Mouse (Mus musculus) lung, embryonic 15.5 days (tissue): Measurements from ENCODE around the gene Setd1b. TPM values are rescaled to one million over a fixed set of nuclear protein-coding genes. Genes with fewer than 3 reads are reported as not detected.

ENCODE experiments used
- ATAC-seq: fragments of 200-750 bp; cut with Nextera tagmentation; 2 replicates; pipeline ENCODE4 v1.8.0; 2017; ENCODE audit warnings: moderate number of reproducible peaks, borderline replicate concordance; ENCODE audit not compliant: low FRiP score, low TSS enrichment; ENCODE audit errors: extremely low read depth
- H3K27ac ChIP-seq: fragments of 300-500 bp; sonication (generic); 2 replicates; pipeline ENCODE4 v1.5.1; 2015; ENCODE audit warnings: moderate library complexity, mild to moderate bottlenecking, inconsistent platforms
- H3K27me3 ChIP-seq: fragments of 300-500 bp; sonication (generic); 2 replicates; pipeline ENCODE4 v1.6.1; 2015; ENCODE audit warnings: inconsistent platforms
- H3K36me3 ChIP-seq: fragments of 300-500 bp; sonication (generic); 2 replicates; pipeline ENCODE4 v1.6.1; 2015; ENCODE audit warnings: inconsistent platforms
- H3K4me1 ChIP-seq: fragments of 300-500 bp; sonication (generic); 2 replicates; pipeline ENCODE4 v1.6.1; 2015; ENCODE audit warnings: inconsistent platforms
- H3K4me2 ChIP-seq: fragments of 300-500 bp; sonication (generic); 2 replicates; pipeline ENCODE4 v1.6.1; 2015; ENCODE audit warnings: inconsistent platforms, mild to moderate bottlenecking, moderate library complexity
- H3K4me3 ChIP-seq: fragments of 300-500 bp; sonication (generic); 2 replicates; pipeline ENCODE4 v1.5.1; 2015; ENCODE audit warnings: mild to moderate bottlenecking, inconsistent platforms
- H3K9ac ChIP-seq: fragments of 300-500 bp; sonication (generic); 2 replicates; pipeline ENCODE4 v1.6.1; 2015; ENCODE audit warnings: inconsistent platforms
- H3K9me3 ChIP-seq: fragments of 300-500 bp; sonication (generic); 2 replicates; pipeline ENCODE4 v1.6.1; 2016; ENCODE audit warnings: inconsistent platforms
- WGBS: fragments of 180-500 bp; shearing (Covaris S2); methylation state at CpG from one replicate; pipeline ENCODE4 v1.1.7; 2015; 5-methylcytosine and 5-hydroxymethylcytosine counted together
- polyA plus RNA-seq: library from polyadenylated mRNA; unstranded; fragments of >200 nt; fragmentation: Nextera tagmentation; extraction: Ambion mirVana; gene quantifications from 2 replicates; pipeline ENCODE4 v1.2.1, GENCODE M21; 2015

The Setd1b gene
- polyA plus RNA-seq, 1 experiment from 2014 or later: 9.2 TPM

DNA sequence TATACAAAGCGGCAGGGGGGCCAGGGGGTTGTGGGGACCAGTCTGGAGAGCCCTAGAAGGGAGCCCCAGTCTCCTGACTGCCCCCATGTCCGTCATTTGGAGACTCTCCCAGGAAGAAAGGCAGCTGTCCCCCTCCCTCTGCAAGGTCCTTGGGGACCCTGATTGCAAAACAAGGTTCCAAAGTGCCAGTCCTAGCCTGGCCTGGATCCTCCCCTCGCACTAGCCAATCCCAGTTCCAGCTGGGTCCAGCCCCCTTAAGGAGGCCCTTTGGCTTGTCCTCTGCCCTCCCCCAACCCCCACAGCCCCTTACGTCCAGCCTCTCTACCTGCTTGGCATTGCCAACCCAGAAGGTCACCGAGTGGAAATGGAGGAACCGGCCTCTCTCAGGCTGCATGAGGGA, 39.5 kb downstream of the Setd1b start:
- Histone ChIP-seq H3K9ac (no peak overlapping the region), H3K4me1 (no peaks in the 10 kb centered on the region), H3K27ac (no peak overlapping the region), H3K9me3 (no peaks in the 10 kb centered on the region), H3K27me3 (no peaks in the 10 kb centered on the region), H3K4me3 (no peak overlapping the region), H3K4me2 (no peak overlapping the region), H3K36me3 (no peaks in the 10 kb centered on the region)
- ATAC-seq: no peak; the same call in 1 of the 2 replicates
- WGBS: 76% methylated on average over 6 of the region's 6 CpGs

DNA sequence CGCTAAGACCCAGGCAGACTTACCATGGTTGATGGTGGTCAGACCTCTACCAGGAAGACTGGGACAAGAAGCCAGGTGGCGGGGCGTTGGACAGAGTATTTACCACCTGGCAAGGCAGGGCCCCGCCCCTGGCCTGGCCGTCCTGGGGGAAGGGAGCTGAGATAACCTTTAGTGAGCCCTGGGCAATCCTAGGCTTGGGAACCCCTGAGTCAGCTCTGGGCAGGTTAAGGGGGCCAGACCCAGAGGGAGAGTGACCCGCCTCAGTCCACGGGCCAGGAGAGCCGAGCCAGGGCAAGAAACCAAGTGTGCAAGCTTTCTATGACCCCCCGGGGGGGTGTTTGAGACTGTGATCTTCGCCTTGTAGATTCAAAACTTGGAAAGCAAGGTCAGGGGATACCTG, 40.7 kb downstream of the Setd1b start, which contains the start of gene Hpd:
TSS of gene Hpd (minus strand) at position 77 of the 400 bp plus-strand sequence.
- H3K4me3 ChIP-seq: no peak within 1 kb of the TSS
- no peak within 1 kb of the TSS for H3K27ac ChIP-seq
- ATAC-seq: no peak
- 69% methylated on average over 10 of the region's 10 CpGs for WGBS
- no peak within 1 kb of the TSS for H3K9ac ChIP-seq
- H3K27me3 ChIP-seq: no peaks in the 10 kb centered on the region
- no peaks in the 10 kb centered on the region for H3K36me3 ChIP-seq
- no peaks in the 10 kb centered on the region for H3K4me1 ChIP-seq
- H3K9me3 ChIP-seq: no peaks in the 10 kb centered on the region
- H3K4me2 ChIP-seq: no peak within 1 kb of the TSS

DNA sequence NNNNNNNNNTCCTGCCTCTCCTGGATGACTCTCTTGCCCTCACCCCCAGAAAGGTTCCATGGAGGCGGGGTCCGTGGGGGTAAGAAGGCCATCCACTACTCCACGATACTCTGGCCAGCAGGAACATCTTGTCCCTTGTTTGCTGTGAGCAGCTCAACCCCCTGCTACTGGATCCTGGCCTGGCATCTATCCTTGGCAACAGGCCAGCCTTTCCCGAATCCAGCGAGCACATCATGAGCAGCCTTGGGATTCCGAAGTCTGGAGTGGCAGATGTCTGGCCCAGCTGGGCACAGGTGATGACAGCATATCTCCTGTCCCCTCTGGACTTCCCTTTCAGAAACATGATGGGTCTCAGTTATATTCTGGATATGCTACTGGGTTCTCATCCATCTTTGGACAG, 44.0 kb downstream of the Setd1b start:
- no peak overlapping the region for H3K9ac ChIP-seq
- H3K36me3 ChIP-seq: no peaks in the 10 kb centered on the region
- no peak overlapping the region for H3K4me3 ChIP-seq
- ATAC-seq: no peak
- H3K27me3 ChIP-seq: no peaks in the 10 kb centered on the region
- 46% methylated on average over 6 of the region's 6 CpGs for WGBS
- H3K27ac ChIP-seq: no peak overlapping the region
- H3K4me2 ChIP-seq: no peak overlapping the region
- H3K4me1 ChIP-seq: no peaks in the 10 kb centered on the region
- H3K9me3 ChIP-seq: no peaks in the 10 kb centered on the region

DNA sequence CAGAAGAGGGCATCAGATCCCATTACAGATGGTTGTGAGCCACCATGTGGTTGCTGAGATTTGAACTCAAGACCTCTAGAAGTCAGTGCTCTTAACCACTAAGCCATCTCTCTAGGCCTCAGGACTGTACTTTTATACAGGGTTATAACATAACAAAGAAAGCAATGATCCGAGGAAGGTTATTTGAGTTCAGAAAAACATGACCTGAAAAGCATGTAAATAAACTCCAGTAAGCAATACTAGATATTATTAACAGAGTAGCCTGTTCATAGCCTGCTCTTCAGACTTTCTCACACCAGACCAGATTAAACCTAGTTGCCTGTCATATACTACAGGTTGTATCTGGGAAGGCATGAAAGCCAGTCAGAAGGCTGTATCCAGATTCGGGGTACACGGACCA, 45.3 kb downstream of the Setd1b start:
- H3K9ac ChIP-seq: no peak overlapping the region
- no peak overlapping the region for H3K4me2 ChIP-seq
- H3K4me1 ChIP-seq: no peaks in the 10 kb centered on the region
- H3K27ac ChIP-seq: no peak overlapping the region
- H3K36me3 ChIP-seq: no peaks in the 10 kb centered on the region
- H3K4me3 ChIP-seq: no peak overlapping the region
- ATAC-seq: no peak
- WGBS: 81% methylated on average over 3 of the region's 3 CpGs
- no peaks in the 10 kb centered on the region for H3K9me3 ChIP-seq
- H3K27me3 ChIP-seq: no peaks in the 10 kb centered on the region

DNA sequence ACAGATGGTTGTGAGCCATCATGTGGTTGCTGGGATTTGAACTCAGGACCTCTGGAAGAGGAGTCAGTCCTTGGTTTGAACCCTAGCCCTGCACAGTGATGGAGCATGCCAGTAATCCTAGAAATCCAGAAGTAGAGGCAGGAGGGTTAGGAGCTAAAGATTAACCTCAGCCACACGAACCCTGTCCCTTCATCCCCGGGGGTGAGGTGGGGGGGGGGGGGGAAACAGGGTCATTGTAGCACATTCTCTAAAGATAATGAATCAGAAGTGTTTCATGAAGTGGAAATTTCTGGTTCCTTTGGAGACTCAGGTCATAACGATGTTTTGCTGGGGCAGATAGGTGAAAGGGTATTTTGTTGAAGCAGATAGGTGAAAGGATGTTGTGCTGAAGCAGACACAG, 48.9 kb downstream of the Setd1b start:
- H3K36me3 ChIP-seq: no peaks in the 10 kb centered on the region
- no peak overlapping the region for H3K4me2 ChIP-seq
- H3K27me3 ChIP-seq: no peaks in the 10 kb centered on the region
- no peaks in the 10 kb centered on the region for H3K4me1 ChIP-seq
- H3K27ac ChIP-seq: no peak overlapping the region
- H3K4me3 ChIP-seq: no peak overlapping the region
- ATAC-seq: no peak
- H3K9me3 ChIP-seq: no peaks in the 10 kb centered on the region
- no peak overlapping the region for H3K9ac ChIP-seq
- WGBS: 55% methylated on average over 3 of the region's 3 CpGs

DNA sequence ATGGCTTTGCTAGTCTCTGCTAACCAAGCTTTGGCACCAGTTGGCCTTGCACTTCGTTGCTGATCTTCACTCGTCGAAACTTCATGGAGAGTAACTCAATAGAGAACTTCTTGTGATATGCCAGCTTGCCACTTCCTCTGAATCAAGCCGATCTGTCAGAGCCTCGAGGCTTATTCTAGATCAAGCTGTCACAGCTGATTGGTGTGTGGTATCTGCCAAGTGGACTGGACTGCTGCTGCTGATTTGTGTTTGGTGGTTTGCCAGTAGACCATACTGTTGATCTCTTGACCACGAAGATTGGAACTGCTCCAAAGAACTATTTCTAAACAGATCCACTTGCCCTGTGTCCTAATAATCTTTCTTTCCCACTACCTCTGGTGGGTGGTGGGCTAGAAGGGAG, 49.4 kb downstream of the Setd1b start:
- no peak for ATAC-seq
- Histone ChIP-seq H3K4me2 (no peak overlapping the region), H3K4me1 (no peaks in the 10 kb centered on the region), H3K9ac (no peak overlapping the region), H3K27ac (no peak overlapping the region), H3K36me3 (no peaks in the 10 kb centered on the region), H3K27me3 (no peaks in the 10 kb centered on the region), H3K9me3 (no peaks in the 10 kb centered on the region), H3K4me3 (no peak overlapping the region)
- WGBS: 58% methylated on average over 6 of the region's 6 CpGs

DNA sequence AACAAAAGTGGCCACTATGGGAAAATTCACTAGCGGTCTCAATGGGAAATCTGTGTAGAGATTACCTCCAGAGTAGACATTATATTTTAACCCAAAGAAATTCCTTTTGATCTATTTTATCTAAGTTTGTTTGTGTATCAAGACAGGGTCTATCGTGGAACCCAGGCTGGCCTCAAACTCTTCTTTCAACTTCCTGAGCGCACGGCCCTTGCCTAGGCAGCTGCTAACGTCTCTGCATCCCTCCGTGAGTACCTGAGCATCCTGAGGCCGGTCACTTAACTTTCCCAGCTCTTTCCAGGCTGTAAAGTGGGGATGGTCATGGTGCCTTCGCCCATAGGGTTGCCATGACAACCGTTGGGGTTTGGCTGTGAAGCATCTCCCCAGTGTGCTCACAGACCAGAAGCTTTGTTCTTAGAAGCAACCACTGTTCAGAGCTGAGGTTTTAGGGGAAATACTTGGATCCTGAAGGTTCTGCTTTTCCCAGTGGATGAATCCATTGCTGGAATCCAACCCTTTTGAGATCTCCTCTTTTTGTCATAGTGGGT, 50.7 kb downstream of the Setd1b start:
- no peak overlapping the region for H3K9ac ChIP-seq
- no peak overlapping the region for H3K27ac ChIP-seq
- no peak overlapping the region for H3K4me2 ChIP-seq
- no peak for ATAC-seq
- H3K27me3 ChIP-seq: no peaks in the 10 kb centered on the region
- H3K4me1 ChIP-seq: no peaks in the 10 kb centered on the region
- WGBS: 47% methylated on average over 9 of the region's 9 CpGs
- H3K36me3 ChIP-seq: no peaks in the 10 kb centered on the region
- no peaks in the 10 kb centered on the region for H3K9me3 ChIP-seq
- H3K4me3 ChIP-seq: no peak overlapping the region

DNA sequence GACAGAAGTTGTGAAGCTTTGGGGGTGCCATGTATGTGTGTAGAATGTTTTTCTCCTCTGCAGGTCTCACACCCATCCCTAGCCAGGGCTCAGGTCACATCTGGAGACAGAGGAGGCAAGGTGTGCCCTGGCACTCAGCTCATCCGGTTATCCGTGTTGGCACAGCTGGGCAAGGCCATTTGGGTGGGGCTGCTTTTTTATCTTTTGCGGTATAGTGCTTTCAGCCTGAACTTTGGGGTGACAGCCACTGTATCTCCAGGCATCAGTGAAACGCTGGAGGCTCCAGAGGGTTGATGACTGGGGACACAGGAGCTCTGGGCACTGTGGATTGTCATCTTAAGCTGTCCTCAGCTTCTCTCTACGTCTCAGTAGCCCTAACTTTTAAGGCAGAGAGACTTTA, 51.4 kb downstream of the Setd1b start:
- no peaks in the 10 kb centered on the region for H3K4me1 ChIP-seq
- H3K27ac ChIP-seq: no peak overlapping the region
- no peak overlapping the region for H3K9ac ChIP-seq
- no peak for ATAC-seq
- H3K27me3 ChIP-seq: no peaks in the 10 kb centered on the region
- H3K9me3 ChIP-seq: no peaks in the 10 kb centered on the region
- no peaks in the 10 kb centered on the region for H3K36me3 ChIP-seq
- no peak overlapping the region for H3K4me2 ChIP-seq
- WGBS: 76% methylated on average over 5 of the region's 5 CpGs
- H3K4me3 ChIP-seq: no peak overlapping the region

DNA sequence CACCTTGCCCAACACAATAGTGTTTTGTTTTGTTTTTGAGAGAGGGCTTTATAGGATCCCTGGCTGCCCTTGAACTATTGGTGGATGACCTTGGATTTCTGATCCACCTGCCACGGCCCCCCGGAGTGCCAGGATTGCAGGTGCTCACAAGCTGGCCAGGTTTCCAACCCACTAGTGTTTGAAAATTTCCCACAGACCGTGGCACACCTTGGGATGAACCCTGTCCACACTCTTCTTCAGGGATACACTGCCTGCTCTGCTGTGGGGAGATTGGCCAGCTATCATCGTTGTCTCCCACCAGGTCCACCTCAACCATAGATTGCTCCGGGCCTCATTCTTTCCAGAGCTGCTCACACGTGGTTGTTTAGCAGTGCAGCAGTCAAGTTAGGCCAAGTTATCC, 52.9 kb downstream of the Setd1b start:
- no peak overlapping the region for H3K27ac ChIP-seq
- no peak overlapping the region for H3K4me3 ChIP-seq
- ATAC-seq: no peak
- H3K36me3 ChIP-seq: no peaks in the 10 kb centered on the region
- WGBS: 80% methylated on average over 6 of the region's 6 CpGs
- no peak overlapping the region for H3K9ac ChIP-seq
- no peaks in the 10 kb centered on the region for H3K4me1 ChIP-seq
- H3K27me3 ChIP-seq: no peaks in the 10 kb centered on the region
- no peak overlapping the region for H3K4me2 ChIP-seq
- no peaks in the 10 kb centered on the region for H3K9me3 ChIP-seq

DNA sequence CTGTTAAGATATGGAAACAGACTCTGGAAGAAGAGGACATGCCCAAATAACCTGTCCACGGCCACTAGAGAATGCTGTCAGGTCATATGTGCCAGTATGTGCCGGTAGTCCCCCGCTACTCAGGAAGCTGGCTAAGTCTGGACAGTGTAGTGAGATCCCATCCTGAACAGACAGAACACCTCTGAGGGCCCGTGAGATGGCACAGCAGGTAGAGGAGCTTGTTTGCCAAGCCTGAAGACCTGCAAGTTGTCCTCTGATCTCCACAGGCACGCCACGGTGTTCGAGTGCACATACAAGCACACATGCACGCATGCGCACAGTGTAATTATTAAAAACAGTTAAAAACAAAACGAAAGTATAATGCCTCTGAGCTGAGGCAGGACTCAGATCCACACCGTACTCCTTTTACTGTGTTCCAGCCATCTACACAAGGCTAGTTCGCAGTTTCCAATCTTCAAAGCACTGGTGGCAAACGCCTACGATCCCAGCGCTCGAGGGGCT, 53.6 kb downstream of the Setd1b start:
- Histone ChIP-seq H3K27ac (no peak overlapping the region), H3K9me3 (no peaks in the 10 kb centered on the region), H3K36me3 (no peaks in the 10 kb centered on the region), H3K27me3 (no peaks in the 10 kb centered on the region), H3K4me2 (no peak overlapping the region), H3K9ac (no peak overlapping the region), H3K4me1 (no peaks in the 10 kb centered on the region), H3K4me3 (no peak overlapping the region)
- 83% methylated on average over 16 of the region's 16 CpGs for WGBS
- ATAC-seq: no peak

DNA sequence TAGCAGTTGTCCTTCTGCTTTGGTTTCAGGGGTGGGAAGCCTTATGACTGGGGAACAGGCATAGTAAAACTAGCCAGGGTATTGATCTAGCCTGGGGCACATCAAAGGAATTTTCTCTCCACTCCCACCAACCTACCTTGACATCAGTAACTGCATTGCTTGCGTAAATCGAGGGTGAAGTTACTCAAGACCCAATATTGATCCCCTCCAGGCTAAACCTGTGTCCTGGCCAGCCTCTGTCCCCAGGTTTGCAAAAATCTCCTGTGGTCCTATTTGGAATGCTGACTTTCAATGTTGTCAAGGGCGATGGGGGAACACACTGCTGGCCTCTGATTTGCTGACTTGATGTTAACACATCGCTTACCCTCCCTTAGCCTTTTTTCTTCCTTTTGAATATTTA, 54.8 kb downstream of the Setd1b start:
- no peak overlapping the region for H3K27ac ChIP-seq
- no peaks in the 10 kb centered on the region for H3K4me1 ChIP-seq
- H3K4me2 ChIP-seq: no peak overlapping the region
- 61% methylated on average over 4 of the region's 4 CpGs for WGBS
- no peaks in the 10 kb centered on the region for H3K27me3 ChIP-seq
- H3K36me3 ChIP-seq: no peaks in the 10 kb centered on the region
- H3K9ac ChIP-seq: no peak overlapping the region
- no peaks in the 10 kb centered on the region for H3K9me3 ChIP-seq
- ATAC-seq: no peak
- H3K4me3 ChIP-seq: no peak overlapping the region

DNA sequence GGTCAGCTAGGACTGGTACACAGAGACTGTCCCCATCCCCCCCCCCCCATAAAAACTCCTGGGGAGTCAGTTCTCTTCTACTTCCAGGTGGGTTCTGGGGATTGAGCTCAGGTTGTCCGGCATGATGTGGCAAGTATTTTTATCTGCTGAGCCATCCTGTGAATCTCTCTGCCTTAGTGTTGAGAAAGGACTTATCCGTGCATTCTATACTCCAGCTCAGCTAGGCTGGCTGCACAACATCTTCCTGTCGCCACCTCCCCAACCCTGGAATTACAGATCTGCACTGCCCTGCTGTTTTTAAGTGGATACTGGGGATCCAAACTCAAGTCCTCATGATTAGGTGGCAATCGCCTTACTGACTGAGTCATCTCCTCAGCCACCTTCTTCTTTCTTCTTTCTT, 56.5 kb downstream of the Setd1b start:
- WGBS: 79% methylated on average over 4 of the region's 4 CpGs
- H3K27me3 ChIP-seq: no peaks in the 10 kb centered on the region
- no peak for ATAC-seq
- H3K4me2 ChIP-seq: no peak overlapping the region
- H3K27ac ChIP-seq: no peak overlapping the region
- H3K4me1 ChIP-seq: no peaks in the 10 kb centered on the region
- H3K9ac ChIP-seq: no peak overlapping the region
- no peaks in the 10 kb centered on the region for H3K36me3 ChIP-seq
- H3K4me3 ChIP-seq: no peak overlapping the region
- no peaks in the 10 kb centered on the region for H3K9me3 ChIP-seq
